Mouse (Mus musculus): Measurements from ENCODE around the gene Dnajb8. TPM values are rescaled to one million over a fixed set of nuclear protein-coding genes. Genes with fewer than 3 reads are reported as not detected.

Gene Dnajb8
- total and polyA plus RNA-seq, 3 experiments, result not detected

- dilution Hi-C loops (cut with MboI; ENCODE audit: extremely low pct_ligation_motif_present, extremely low pct_unique_long_range_greater_than_20kb, low sequenced_read_pairs), result no loop called here
- H3K27ac ChIP-seq (ENCODE audit: insufficient read depth, low read depth), result no peak overlapping the region
- H3K4me1 ChIP-seq (ENCODE audit: control insufficient read depth in 1 of 2, insufficient read depth in 2 of 2), result no peaks in the 10 kb centered on the region
- in situ Hi-C loops (cut with MboI; ENCODE audit: low pct_ligation_motif_present, low pct_unique_long_range_greater_than_20kb, low sequenced_read_pairs), result no loop called here
- H3K4me3 ChIP-seq (replicated peaks in 1 of 3; ENCODE audit: low read depth in 2 of 3, low read length in 2 of 3, poor library complexity in 1 of 3), result no peak overlapping the region
- H3K79me2 ChIP-seq (replicated peaks; ENCODE audit: control insufficient read depth, extremely low read depth, insufficient read depth, poor library complexity, severe bottlenecking), result no peaks in the 10 kb centered on the region
- no peak overlapping the region for H3K4me2 ChIP-seq (ENCODE audit: insufficient read depth, low read depth, poor library complexity, severe bottlenecking)
- TF ChIP-seq ZMIZ1 (IDR thresholded peaks at IDR 0.05; ENCODE audit: low read depth, low read length), result no peak
- no peak for TF ChIP-seq MAX (IDR thresholded peaks at IDR 0.05; ENCODE audit: low read length)
- TF ChIP-seq PAX5 (IDR thresholded peaks at IDR 0.05; ENCODE audit: low read length), result no peak
- TF ChIP-seq IRF4 (IDR thresholded peaks at IDR 0.05; ENCODE audit: low read depth, low read length), result no peak
- peaks cover 34% of the 10 kb centered on the region for H3K9me3 ChIP-seq (replicated peaks; ENCODE audit: low read length)
- no peaks in the 10 kb centered on the region for H3K36me3 ChIP-seq (replicated peaks in 1 of 2; ENCODE audit: control insufficient read depth in 1 of 2, insufficient read depth in 1 of 2, low read length in 1 of 2)
- H3K9ac ChIP-seq (ENCODE audit: insufficient read depth, low read depth), result no peak overlapping the region
- no peak for DNase-seq (ENCODE audit: extremely low read depth)
- H3K27me3 ChIP-seq (replicated peaks), result peaks cover 11% of the 10 kb centered on the region
These were observed 47.4 kb upstream of the Dnajb8 start for GRCm38 (mm10) chr6:88174676-88175075.

- no peak overlapping the region for H3K9ac ChIP-seq (ENCODE audit: insufficient read depth, low read depth)
- in situ Hi-C loops (cut with MboI; ENCODE audit: low pct_ligation_motif_present, low pct_unique_long_range_greater_than_20kb, low sequenced_read_pairs), result loop anchor here (10.0 kb wide), 1 partner anchor 50 kb away; no protein-coding TSS in a partner anchor
- dilution Hi-C loops (cut with MboI; ENCODE audit: extremely low pct_ligation_motif_present, extremely low pct_unique_long_range_greater_than_20kb, low sequenced_read_pairs), result no loop called here
These were observed 37.4 kb upstream of the Dnajb8 start for GRCm38 (mm10) chr6:88184671-88185070.

GRCm38 (mm10) chr6:88188148-88188547 is 33.9 kb upstream of the Dnajb8 start:
- dilution Hi-C loops (cut with MboI; ENCODE audit: extremely low pct_ligation_motif_present, extremely low pct_unique_long_range_greater_than_20kb, low sequenced_read_pairs) (no loop called here), in situ Hi-C loops (cut with MboI; ENCODE audit: low pct_ligation_motif_present, low pct_unique_long_range_greater_than_20kb, low sequenced_read_pairs) (loop anchor here (10.0 kb wide), 1 partner anchor 47 kb away; no protein-coding TSS in a partner anchor)
- TF ChIP-seq USF2 (conservative IDR thresholded peaks at IDR 0.05; ENCODE audit: low read depth, low read length), result no peak
- no peaks in the 10 kb centered on the region for H3K36me3 ChIP-seq (replicated peaks in 1 of 2; ENCODE audit: control insufficient read depth in 1 of 2, insufficient read depth in 1 of 2, low read length in 1 of 2)
- no peaks in the 10 kb centered on the region for H3K79me2 ChIP-seq (replicated peaks; ENCODE audit: control insufficient read depth, extremely low read depth, insufficient read depth, poor library complexity, severe bottlenecking)
- peaks cover 45% of the 10 kb centered on the region for H3K27me3 ChIP-seq (replicated peaks)
- DNase-seq (ENCODE audit: extremely low read depth), result no peak
- peaks cover 2 to 3% of the 10 kb centered on the region in 2 experiments; a peak in 3 of 4 replicates for H3K4me1 ChIP-seq (ENCODE audit: control insufficient read depth in 1 of 2, insufficient read depth in 2 of 2)
- no peaks in the 10 kb centered on the region for H3K9me3 ChIP-seq (replicated peaks; ENCODE audit: low read length)
- no peak overlapping the region for H3K4me3 ChIP-seq (replicated peaks in 1 of 3; ENCODE audit: low read depth in 2 of 3, low read length in 2 of 3, poor library complexity in 1 of 3)
- no peak overlapping the region for H3K27ac ChIP-seq (ENCODE audit: insufficient read depth, low read depth)
- no peak overlapping the region for H3K9ac ChIP-seq (ENCODE audit: insufficient read depth, low read depth)
- no peak overlapping the region for H3K4me2 ChIP-seq (ENCODE audit: insufficient read depth, low read depth, poor library complexity, severe bottlenecking)

More at GRCm38 (mm10) chr6:88184671-88185070, 37.4 kb upstream of the Dnajb8 start:
- Histone ChIP-seq H3K27me3 (replicated peaks) (peaks cover 30% of the 10 kb centered on the region), H3K27ac (ENCODE audit: insufficient read depth, low read depth) (no peak overlapping the region), H3K9me3 (replicated peaks; ENCODE audit: low read length) (no peaks in the 10 kb centered on the region), H3K79me2 (replicated peaks; ENCODE audit: control insufficient read depth, extremely low read depth, insufficient read depth, poor library complexity, severe bottlenecking) (no peaks in the 10 kb centered on the region), H3K4me2 (ENCODE audit: insufficient read depth, low read depth, poor library complexity, severe bottlenecking) (no peak overlapping the region), H3K4me3 (replicated peaks in 1 of 3; ENCODE audit: low read depth in 2 of 3, low read length in 2 of 3, poor library complexity in 1 of 3) (no peak overlapping the region), H3K36me3 (replicated peaks in 1 of 2; ENCODE audit: control insufficient read depth in 1 of 2, insufficient read depth in 1 of 2, low read length in 1 of 2) (no peaks in the 10 kb centered on the region), H3K4me1 (ENCODE audit: control insufficient read depth in 1 of 2, insufficient read depth in 2 of 2) (peaks cover 2 to 3% of the 10 kb centered on the region in 2 experiments; a peak in 2 of 4 replicates)
- DNase-seq (ENCODE audit: extremely low read depth), result no peak
- TF ChIP-seq BHLHE40 (IDR thresholded peaks at IDR 0.05; ENCODE audit: low read depth, low read length), result no peak
- TF ChIP-seq ZKSCAN1 (IDR thresholded peaks at IDR 0.05; ENCODE audit: borderline replicate concordance, low read depth, low read length), result no peak
- TF ChIP-seq TCF12 (IDR thresholded peaks at IDR 0.05; ENCODE audit: low read depth, low read length), result no peak
- no peak for TF ChIP-seq USF1 (IDR thresholded peaks at IDR 0.05; ENCODE audit: low read depth, low read length)

Measured in CH12.LX (cell line).